Mouse (Mus musculus) intestine, postnatal 0 days (tissue): Measurements from ENCODE around the gene Prkar1b. TPM values are rescaled to one million over a fixed set of nuclear protein-coding genes. Genes with fewer than 3 reads are reported as not detected.

ENCODE experiments used
- ATAC-seq: fragments of 200-750 bp; cut with Nextera tagmentation; 2 replicates; pipeline ENCODE4 v1.8.0; 2017; ENCODE audit warnings: mild to moderate bottlenecking, moderate TSS enrichment, moderate library complexity
- H3K27ac ChIP-seq: fragments of 300-500 bp; sonication (generic); 2 replicates; pipeline ENCODE4 v1.5.1; 2014; ENCODE audit warnings: mild to moderate bottlenecking, low read depth, low read length, moderate library complexity
- H3K27me3 ChIP-seq: fragments of 300-500 bp; sonication (generic); replicated peaks from 2 replicates; pipeline ENCODE4 v1.6.1; 2014; ENCODE audit warnings: low read length, mixed read lengths; ENCODE audit not compliant: control insufficient read depth, insufficient read depth
- H3K36me3 ChIP-seq: fragments of 300-500 bp; sonication (generic); 2 replicates; pipeline ENCODE4 v1.6.1; 2014; ENCODE audit warnings: mild to moderate bottlenecking, moderate library complexity; ENCODE audit not compliant: control insufficient read depth, insufficient read depth
- H3K4me1 ChIP-seq: fragments of 300-500 bp; sonication (generic); replicated peaks from 2 replicates; pipeline ENCODE4 v1.6.1; 2014; ENCODE audit warnings: antibody characterized with exemption, low read length, mixed read lengths; ENCODE audit not compliant: control insufficient read depth, insufficient read depth
- H3K4me2 ChIP-seq: fragments of 300-500 bp; sonication (generic); replicated peaks from 2 replicates; pipeline ENCODE4 v1.6.1; 2014; ENCODE audit warnings: low read depth, mild to moderate bottlenecking, moderate library complexity
- H3K4me3 ChIP-seq: fragments of 300-500 bp; sonication (generic); 2 replicates; pipeline ENCODE4 v1.5.1; 2014; ENCODE audit warnings: low read depth, low read length
- H3K9ac ChIP-seq: fragments of 300-500 bp; sonication (generic); 2 replicates; pipeline ENCODE4 v1.6.1; 2014; ENCODE audit warnings: mild to moderate bottlenecking, low read depth, low read length
- H3K9me3 ChIP-seq: fragments of 300-500 bp; sonication (generic); 2 replicates; pipeline ENCODE4 v1.6.1; 2016; ENCODE audit warnings: mixed run types; ENCODE audit not compliant: control insufficient read depth
- CTCF ChIP-seq: sonication (generic); IDR thresholded peaks from 2 replicates; pipeline ENCODE4 v1.5.1; 2016; ENCODE audit warnings: low read depth, mild to moderate bottlenecking, control low read depth, antibody characterized with exemption, moderate library complexity
- WGBS: fragments of 180-500 bp; shearing (Covaris S2); extraction: QIAGEN DNeasy Blood & Tissue Kit; methylation state at CpG from one replicate; pipeline ENCODE4 v1.1.7; 2014; 5-methylcytosine and 5-hydroxymethylcytosine counted together
- polyA plus RNA-seq: library from polyadenylated mRNA; unstranded; fragments of >200 nt; fragmentation: Nextera tagmentation; extraction: Ambion mirVana; gene quantifications from 2 replicates; pipeline ENCODE4 v1.2.1, GENCODE M21; 2015

Gene Prkar1b
- polyA plus RNA-seq, 1 experiment from 2014 or later: 10.0 TPM

DNA sequence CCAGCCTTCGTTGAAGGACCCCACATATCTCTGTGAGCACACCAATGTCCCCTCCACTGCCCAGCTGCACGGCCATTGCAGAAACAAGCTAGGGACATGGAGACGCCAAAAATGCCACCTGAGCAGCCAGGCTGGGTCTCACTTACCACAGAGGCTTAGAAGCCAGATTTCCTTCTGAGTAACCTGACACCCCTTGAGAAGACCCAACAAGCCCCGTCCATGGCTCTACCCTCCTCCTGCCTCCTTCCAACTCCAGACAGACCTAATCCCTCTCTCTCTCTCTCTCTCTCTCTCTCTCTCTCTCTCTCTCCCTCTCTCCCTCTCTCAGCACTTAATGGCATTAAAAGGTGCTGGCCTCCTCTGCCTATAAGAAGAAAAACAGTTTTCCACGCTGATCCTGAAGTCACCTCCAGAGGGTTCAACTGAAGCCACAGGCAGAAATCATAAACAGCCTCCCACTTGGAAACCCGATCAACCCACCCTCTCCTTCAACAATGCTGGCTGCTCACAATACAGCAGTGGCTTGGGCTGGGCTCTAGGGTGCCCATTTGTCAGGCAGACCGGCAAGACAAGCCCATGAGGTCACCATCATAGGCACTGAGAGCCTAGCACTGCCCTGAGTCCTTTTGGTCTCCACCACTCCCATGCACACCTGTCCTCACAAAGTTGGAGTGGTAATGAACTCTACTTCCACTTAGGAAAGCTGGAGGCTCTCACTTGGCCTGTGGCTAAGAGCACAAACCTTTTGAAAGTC lies 82.8 kb downstream of the Prkar1b start:
- no peaks in the 10 kb centered on the region for H3K27me3 ChIP-seq
- no peaks in the 10 kb centered on the region for H3K36me3 ChIP-seq
- 53% methylated on average over 7 of the region's 7 CpGs for WGBS
- TF ChIP-seq CTCF: no peak
- no peak overlapping the region for H3K4me3 ChIP-seq
- no peak overlapping the region for H3K27ac ChIP-seq
- no peak overlapping the region for H3K4me2 ChIP-seq
- no peak for ATAC-seq
- no peak overlapping the region for H3K9ac ChIP-seq
- no peaks in the 10 kb centered on the region for H3K9me3 ChIP-seq
- no peaks in the 10 kb centered on the region for H3K4me1 ChIP-seq

- Histone ChIP-seq H3K27me3 (no peaks in the 10 kb centered on the region), H3K9ac (no peak overlapping the region), H3K4me3 (no peak overlapping the region), H3K4me1 (no peaks in the 10 kb centered on the region), H3K9me3 (no peaks in the 10 kb centered on the region), H3K36me3 (no peaks in the 10 kb centered on the region), H3K4me2 (no peak overlapping the region), H3K27ac (no peak overlapping the region)
- no peak for ATAC-seq
- TF ChIP-seq CTCF: no peak
- 65% methylated on average over 5 of the region's 5 CpGs for WGBS
These were observed 85.2 kb downstream of the Prkar1b start for GRCm38 (mm10) chr5:139064611-139065010.

- ATAC-seq: no peak
- no peaks in the 10 kb centered on the region for H3K27me3 ChIP-seq
- no peak overlapping the region for H3K4me2 ChIP-seq
- no peak overlapping the region for H3K9ac ChIP-seq
- 92% methylated on average over 5 of the region's 5 CpGs for WGBS
- no peaks in the 10 kb centered on the region for H3K9me3 ChIP-seq
- no peaks in the 10 kb centered on the region for H3K36me3 ChIP-seq
- no peaks in the 10 kb centered on the region for H3K4me1 ChIP-seq
- H3K27ac ChIP-seq: no peak overlapping the region
- no peak overlapping the region for H3K4me3 ChIP-seq
- no peak for TF ChIP-seq CTCF
These were observed 88.1 kb downstream of the Prkar1b start for GRCm38 (mm10) chr5:139061680-139062079.

DNA sequence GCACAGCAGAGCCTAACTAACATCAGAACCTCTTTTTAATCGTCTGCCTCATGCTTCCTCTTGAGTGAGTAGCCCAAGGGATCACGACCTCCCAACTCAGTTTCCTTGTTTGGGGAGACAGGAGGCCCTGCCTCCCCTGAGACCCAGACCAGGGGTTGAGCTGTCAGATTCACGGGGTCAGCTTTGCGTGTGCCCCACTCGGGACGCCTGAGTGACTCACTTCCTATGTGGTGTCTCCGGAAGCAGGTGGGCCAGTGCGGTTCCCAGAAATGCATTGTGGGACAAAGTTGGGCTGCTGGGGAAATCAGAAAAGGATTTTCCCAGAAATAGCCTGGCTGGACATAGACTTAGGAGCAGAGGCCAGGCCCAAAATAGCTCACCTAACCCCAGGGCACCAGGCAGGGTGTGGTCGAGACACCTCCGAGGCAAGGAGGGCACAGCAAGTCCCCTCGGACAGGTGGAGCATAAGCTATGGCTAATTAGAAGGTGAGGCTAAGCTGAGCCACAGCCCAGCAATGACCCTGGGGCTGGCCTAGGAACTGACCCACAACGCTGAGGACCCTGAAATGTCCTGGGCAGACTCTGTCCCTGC lies 89.2 kb downstream of the Prkar1b start:
- Histone ChIP-seq H3K4me1 (no peaks in the 10 kb centered on the region), H3K27me3 (no peaks in the 10 kb centered on the region), H3K27ac (no peak overlapping the region), H3K9ac (no peak overlapping the region), H3K36me3 (no peaks in the 10 kb centered on the region), H3K4me2 (no peak overlapping the region), H3K9me3 (no peaks in the 10 kb centered on the region), H3K4me3 (no peak overlapping the region)
- TF ChIP-seq CTCF: no peak
- no peak for ATAC-seq
- WGBS: 71% methylated on average over 12 of the region's 12 CpGs

DNA sequence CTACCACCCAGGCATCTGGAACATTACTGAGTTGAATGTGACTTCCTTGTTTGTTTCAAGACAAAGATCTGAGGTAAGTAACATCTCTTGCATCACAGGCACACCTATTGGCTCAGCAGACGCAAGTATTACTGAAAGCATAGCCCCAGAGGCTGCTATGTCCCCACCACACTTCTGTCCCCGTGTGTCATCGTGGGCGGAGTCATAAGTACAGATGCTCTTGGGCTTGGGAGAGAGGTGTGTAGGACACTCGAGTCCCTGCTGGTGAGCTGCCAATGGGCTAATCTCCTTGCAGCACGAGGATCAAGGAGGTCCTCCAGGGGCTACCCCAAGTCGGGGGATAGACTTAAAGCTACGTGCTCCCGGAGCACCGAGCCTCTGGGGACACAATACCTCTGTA lies 96.6 kb downstream of the Prkar1b start:
- H3K9me3 ChIP-seq: no peaks in the 10 kb centered on the region
- no peak for ATAC-seq
- WGBS: 85% methylated on average over 10 of the region's 10 CpGs
- no peak overlapping the region for H3K4me2 ChIP-seq
- no peak overlapping the region for H3K4me3 ChIP-seq
- no peak for TF ChIP-seq CTCF
- H3K27me3 ChIP-seq: no peaks in the 10 kb centered on the region
- no peaks in the 10 kb centered on the region for H3K4me1 ChIP-seq
- H3K36me3 ChIP-seq: no peaks in the 10 kb centered on the region
- H3K9ac ChIP-seq: no peak overlapping the region
- no peak overlapping the region for H3K27ac ChIP-seq

- Histone ChIP-seq H3K27me3 (no peaks in the 10 kb centered on the region), H3K4me3 (no peak overlapping the region), H3K27ac (no peak overlapping the region), H3K9me3 (no peaks in the 10 kb centered on the region), H3K9ac (no peak overlapping the region), H3K4me1 (no peaks in the 10 kb centered on the region), H3K36me3 (no peaks in the 10 kb centered on the region), H3K4me2 (no peak overlapping the region)
- no peak for ATAC-seq
- TF ChIP-seq CTCF: no peak
- WGBS: 88% methylated on average over 18 of the region's 18 CpGs
These were observed 98.5 kb downstream of the Prkar1b start for GRCm38 (mm10) chr5:139051276-139051675.
